Mouse (Mus musculus) kidney, embryonic 14.5 days (tissue): ENCODE results near the gene Spout1. TPM values are rescaled to one million over a fixed set of nuclear protein-coding genes. Genes with fewer than 3 reads are reported as not detected.
"Not testable (repeated sequence)": the region's sequence is repeated elsewhere in the genome, so short reads cannot be mapped to it uniquely, and the experiment has no call there.

Experiments used
- ATAC-seq: fragments of 200-750 bp; cut with Nextera tagmentation; 2 replicates; pipeline ENCODE4 v1.8.0; 2017; ENCODE audit warnings: moderate number of reproducible peaks, mild to moderate bottlenecking, moderate TSS enrichment, moderate library complexity; ENCODE audit not compliant: low FRiP score, low TSS enrichment
- H3K27ac ChIP-seq: fragments of 300-500 bp; sonication (generic); 2 replicates; pipeline ENCODE4 v1.5.1; 2014; ENCODE audit warnings: low read depth, mild to moderate bottlenecking, low read length, moderate library complexity, mixed read lengths
- H3K27me3 ChIP-seq: fragments of 300-500 bp; sonication (generic); 2 replicates; pipeline ENCODE4 v1.6.1; 2014; ENCODE audit warnings: mild to moderate bottlenecking, low read length; ENCODE audit not compliant: control insufficient read depth, insufficient read depth
- H3K36me3 ChIP-seq: fragments of 300-500 bp; sonication (generic); 2 replicates; pipeline ENCODE4 v1.6.1; 2014; ENCODE audit warnings: low read length, mixed read lengths; ENCODE audit not compliant: control insufficient read depth, insufficient read depth
- H3K4me1 ChIP-seq: fragments of 300-500 bp; sonication (generic); 2 replicates; pipeline ENCODE4 v1.6.1; 2014; ENCODE audit warnings: low read length, mixed read lengths; ENCODE audit not compliant: control insufficient read depth, insufficient read depth
- H3K4me2 ChIP-seq: fragments of 300-500 bp; sonication (generic); replicated peaks from 2 replicates; pipeline ENCODE4 v1.6.1; 2014; ENCODE audit warnings: low read depth, mild to moderate bottlenecking, low read length
- H3K4me3 ChIP-seq: fragments of 300-500 bp; sonication (generic); 2 replicates; pipeline ENCODE4 v1.5.1; 2014; ENCODE audit warnings: mild to moderate bottlenecking, low read length
- H3K9ac ChIP-seq: fragments of 300-500 bp; sonication (generic); 2 replicates; pipeline ENCODE4 v1.6.1; 2014; ENCODE audit warnings: low read depth, mild to moderate bottlenecking, low read length, moderate library complexity
- H3K9me3 ChIP-seq: fragments of 300-500 bp; sonication (generic); 2 replicates; pipeline ENCODE4 v1.6.1; 2016; ENCODE audit warnings: low read length; ENCODE audit not compliant: control insufficient read depth
- WGBS: fragments of 180-500 bp; shearing (Covaris S2); extraction: QIAGEN DNeasy Blood & Tissue Kit; methylation state at CpG from one replicate; pipeline ENCODE4 v1.1.7; 2014; 5-methylcytosine and 5-hydroxymethylcytosine counted together
- polyA plus RNA-seq: library from polyadenylated mRNA; unstranded; fragments of >200 nt; fragmentation: Nextera tagmentation; extraction: Ambion mirVana; gene quantifications from 2 replicates; pipeline ENCODE4 v1.2.1, GENCODE M21; 2014

Spout1 gene
- polyA plus RNA-seq, 1 experiment from 2014 or later, result 77.0 TPM

DNA sequence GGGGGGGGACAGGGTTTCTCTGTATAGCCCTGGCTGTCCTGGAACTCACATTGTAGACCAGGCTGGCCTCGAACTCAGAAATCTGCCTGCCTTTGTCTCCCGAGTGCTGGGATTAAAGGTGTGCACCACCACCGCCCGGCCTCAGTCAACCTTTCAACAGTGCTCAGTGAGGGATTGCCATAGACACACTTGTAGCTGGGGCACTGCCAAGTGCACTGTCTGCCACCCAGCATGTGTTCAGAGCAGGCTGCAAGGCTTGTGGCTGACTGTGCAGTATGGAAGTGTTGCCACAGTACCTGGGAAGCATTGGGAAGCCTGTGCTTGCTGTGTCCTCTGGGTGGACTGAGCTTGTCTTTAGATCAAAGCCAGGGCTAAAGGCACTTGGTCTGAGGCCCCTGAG is 38.2 kb downstream of the Spout1 start:
- peaks cover 66% of the 10 kb centered on the region for H3K36me3 ChIP-seq
- not testable (repeated sequence) for H3K27me3 ChIP-seq, H3K27ac ChIP-seq, H3K4me2 ChIP-seq, H3K4me3 ChIP-seq, H3K4me1 ChIP-seq, ATAC-seq, H3K9me3 ChIP-seq, H3K9ac ChIP-seq
- WGBS, result 94% methylated on average over 4 of the region's 4 CpGs

DNA sequence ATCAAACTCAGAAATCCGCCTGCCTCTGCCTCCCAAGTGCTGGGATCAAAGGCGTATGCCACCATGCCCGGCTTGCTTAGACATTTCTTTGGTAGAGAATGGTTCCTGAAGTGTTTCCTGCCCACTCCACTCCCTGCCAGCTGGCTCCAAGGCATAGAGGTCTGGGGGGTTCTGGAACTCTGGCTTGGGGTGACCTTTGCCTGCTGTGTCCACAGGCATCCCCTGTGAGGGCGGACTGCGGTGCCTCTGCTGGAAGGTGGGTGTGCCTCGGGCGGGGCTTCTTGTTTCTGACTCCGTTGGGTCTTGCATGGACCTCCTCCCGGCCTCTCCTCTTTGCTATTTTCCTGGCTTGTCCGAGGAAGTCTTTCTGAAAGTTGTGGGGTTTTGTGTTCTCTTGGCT is 41.8 kb downstream of the Spout1 start:
- Histone ChIP-seq H3K27me3 (no peaks in the 10 kb centered on the region), H3K27ac (no peak overlapping the region), H3K9me3 (no peaks in the 10 kb centered on the region), H3K4me1 (peaks cover 15% of the 10 kb centered on the region; the same call in 1 of the 2 replicates), H3K9ac (no peak overlapping the region), H3K36me3 (peaks cover 32% of the 10 kb centered on the region), H3K4me2 (no peak overlapping the region), H3K4me3 (no peak overlapping the region)
- 92% methylated on average over 10 of the region's 10 CpGs for WGBS
- no peak for ATAC-seq

DNA sequence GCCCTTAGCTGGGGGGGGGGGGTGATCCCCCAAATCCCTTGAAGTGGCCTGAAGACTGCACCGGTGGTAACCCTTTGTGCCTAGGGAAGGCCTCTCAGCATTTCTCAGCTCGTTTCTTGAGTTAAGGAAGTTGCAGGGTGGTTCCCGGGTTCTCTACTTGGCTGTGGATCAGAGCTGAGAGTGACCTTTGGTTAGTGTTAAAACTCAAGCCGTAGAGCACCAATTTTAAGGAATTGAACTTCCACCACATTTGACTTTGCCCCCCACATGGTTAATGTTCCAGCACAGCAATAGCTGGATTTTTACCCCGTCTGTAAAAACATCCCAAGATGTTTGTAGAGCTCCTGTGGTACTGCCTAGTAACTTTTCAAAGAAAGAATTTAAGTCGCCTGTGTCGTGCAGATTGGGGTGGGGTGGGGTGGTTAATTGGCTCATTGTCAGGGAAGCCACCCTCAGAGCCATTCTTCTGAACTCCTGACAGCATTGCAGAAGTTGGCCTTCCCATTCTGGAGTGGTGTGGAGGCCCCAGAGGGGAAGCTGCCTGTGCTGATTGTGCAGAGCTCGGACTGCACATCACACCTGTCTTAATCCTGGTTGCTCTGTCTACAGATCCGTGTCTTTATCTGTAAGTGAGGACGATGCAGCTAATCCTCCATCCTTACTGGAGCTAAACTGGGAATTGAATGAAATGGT is 43.2 kb downstream of the Spout1 start:
- Histone ChIP-seq H3K27me3 (no peaks in the 10 kb centered on the region), H3K4me1 (peaks cover 15% of the 10 kb centered on the region; the same call in 1 of the 2 replicates), H3K4me3 (peak overlapping the region; percentile 87), H3K36me3 (peaks cover 18% of the 10 kb centered on the region), H3K9ac (peak overlapping the region; percentile 76), H3K9me3 (no peaks in the 10 kb centered on the region), H3K4me2 (peak overlapping the region; percentile 90), H3K27ac (no peak overlapping the region)
- ATAC-seq, result no peak
- WGBS, result 68% methylated on average over 10 of the region's 10 CpGs

DNA sequence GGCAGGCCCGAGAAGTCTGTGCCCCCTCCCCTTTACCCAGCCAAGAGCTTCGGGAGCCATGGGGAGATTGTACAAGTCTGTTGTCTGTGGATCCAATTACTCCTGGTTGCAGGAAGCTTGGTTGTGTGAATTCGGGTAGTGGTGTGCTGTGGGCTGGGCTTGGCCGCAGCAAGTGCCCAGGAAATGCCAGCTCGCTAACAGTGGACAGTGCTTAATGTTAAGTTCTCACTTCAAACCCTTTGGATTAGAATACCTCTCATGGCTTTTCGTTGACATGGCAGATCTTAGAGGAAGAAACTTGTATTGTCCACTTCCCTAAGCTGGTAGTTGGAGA is 43.9 kb downstream of the Spout1 start:
- no peaks in the 10 kb centered on the region for H3K27me3 ChIP-seq
- H3K9me3 ChIP-seq, result no peaks in the 10 kb centered on the region
- H3K36me3 ChIP-seq, result peaks cover 16% of the 10 kb centered on the region
- H3K9ac ChIP-seq, result peak overlapping the region; percentile 76
- 0 out of 2 replicates have a peak, but pooled peaks have one; percentile 6 for ATAC-seq
- H3K4me1 ChIP-seq, result peaks cover 15% of the 10 kb centered on the region; the same call in 1 of the 2 replicates
- H3K27ac ChIP-seq, result peak overlapping the region; percentile 82; the same call in 1 of the 2 replicates
- 18% methylated on average over 6 of the region's 6 CpGs for WGBS
- H3K4me2 ChIP-seq, result peak overlapping the region; percentile 90
- peak overlapping the region; percentile 87 for H3K4me3 ChIP-seq

DNA sequence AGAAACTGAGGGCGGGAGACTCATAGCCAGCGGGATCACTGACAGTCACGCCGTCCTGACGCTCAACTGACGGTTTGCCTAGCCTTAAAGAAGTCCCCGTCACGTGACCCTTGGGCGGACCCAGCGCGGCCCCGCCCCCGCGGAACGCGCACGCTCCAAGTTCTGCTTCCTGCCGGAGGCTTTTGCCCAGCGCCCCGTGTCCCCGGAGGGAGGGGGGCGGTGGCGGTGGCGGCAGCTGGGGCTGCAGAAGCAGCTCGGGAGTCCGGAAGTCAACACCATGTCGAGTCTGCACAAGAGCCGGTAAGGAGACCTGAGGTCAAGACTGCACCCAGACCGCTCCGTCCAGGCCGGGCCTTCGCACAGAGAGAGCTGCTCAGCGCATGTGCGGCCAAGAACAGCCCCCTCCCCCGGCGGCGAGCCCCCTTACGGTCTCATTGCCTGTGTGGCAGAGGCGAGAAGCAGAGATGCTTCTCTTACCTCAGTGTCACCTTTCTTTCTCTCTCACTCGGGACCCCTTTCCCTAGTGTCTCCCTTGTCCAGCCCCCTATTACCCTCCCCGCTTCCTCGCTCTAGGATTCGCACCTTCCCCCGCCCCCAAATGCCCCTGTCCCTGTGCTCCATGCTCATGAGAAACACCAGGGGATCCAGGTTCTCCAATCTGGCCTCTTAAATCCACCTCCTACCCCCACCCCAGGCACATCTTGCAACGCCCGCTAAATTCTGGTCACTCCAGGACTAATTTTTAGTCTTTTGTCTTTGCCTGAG is 44.5 kb downstream of the Spout1 start, which contains the start of gene Tbc1d13:
Gene Tbc1d13, plus strand, starts transcription at position 134 of the 765 bp plus-strand sequence.
- Histone ChIP-seq H3K4me1 (peaks cover 15% of the 10 kb centered on the region; the same call in 1 of the 2 replicates), H3K36me3 (peaks cover 16% of the 10 kb centered on the region), H3K27me3 (no peaks in the 10 kb centered on the region), H3K9me3 (no peaks in the 10 kb centered on the region), H3K27ac (peak within 1 kb of the TSS; percentile 82), H3K4me2 (peak within 1 kb of the TSS; percentile 90), H3K4me3 (peak within 1 kb of the TSS; percentile 87), H3K9ac (peak within 1 kb of the TSS; percentile 76)
- WGBS, result under 1% methylated on average over 46 of the region's 46 CpGs
- ATAC-seq, result peak; percentile 94

DNA sequence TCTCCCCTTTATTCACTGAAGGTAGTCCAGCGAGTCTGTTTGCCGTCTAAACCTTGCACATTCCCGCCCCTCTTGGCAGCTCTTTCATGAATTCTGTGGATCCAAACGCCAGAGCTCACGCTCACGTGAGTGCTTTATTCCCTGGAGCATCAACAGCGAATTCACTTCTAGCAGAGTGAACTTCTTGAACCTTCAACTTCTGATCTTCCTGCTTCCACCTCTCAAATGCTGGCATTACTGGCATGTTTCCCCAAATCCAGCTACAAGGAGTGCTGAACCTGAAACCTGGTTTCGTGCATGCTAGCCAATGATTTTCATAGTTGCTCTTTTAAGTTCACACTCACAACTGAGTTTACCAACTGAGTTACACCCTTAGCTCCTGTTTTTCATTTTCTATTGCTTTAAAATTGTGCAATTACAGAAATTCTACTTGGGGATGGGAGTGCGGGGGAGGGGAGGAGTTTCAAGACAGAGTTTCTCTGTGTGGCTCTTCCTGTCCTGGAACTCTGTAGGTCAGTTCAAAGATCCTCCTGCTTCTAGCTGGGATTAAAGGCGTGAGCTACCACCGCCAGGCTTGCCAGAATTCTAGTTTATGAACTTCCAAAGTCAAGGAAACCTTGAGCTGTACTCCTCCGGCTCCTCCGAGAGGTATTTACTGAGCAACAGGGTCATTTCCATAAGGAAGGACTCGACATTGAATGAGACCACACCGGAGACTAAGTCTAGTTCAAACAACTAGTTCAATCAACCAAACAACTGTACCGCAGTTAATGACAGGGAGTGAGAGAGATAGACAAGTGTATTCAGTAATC is 45.3 kb downstream of the Spout1 start:
- WGBS, result 21% methylated on average over 16 of the region's 16 CpGs

DNA sequence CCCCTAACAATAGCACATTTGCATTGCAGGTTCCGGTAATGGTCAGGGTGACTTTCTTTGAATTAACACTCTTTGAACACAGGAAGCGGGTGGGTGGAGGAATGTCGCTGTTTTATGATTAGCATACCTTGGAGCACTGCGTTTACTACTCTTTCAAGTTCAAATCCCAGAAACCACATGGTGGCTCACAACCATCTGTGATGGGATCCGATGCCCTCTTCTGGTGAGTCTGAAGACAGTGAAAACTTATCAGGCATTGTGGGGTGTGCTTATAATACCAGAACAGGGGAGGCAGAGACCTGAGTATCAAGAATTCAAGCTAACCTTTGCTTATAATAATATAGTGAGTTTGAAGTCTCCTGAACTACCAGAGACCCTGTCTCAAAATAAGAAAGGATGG is 47.0 kb downstream of the Spout1 start:
- not testable (repeated sequence) for ATAC-seq, H3K9ac ChIP-seq, H3K4me3 ChIP-seq, H3K27me3 ChIP-seq, H3K36me3 ChIP-seq, H3K9me3 ChIP-seq, H3K27ac ChIP-seq, H3K4me2 ChIP-seq
- H3K4me1 ChIP-seq, result peaks cover 15% of the 10 kb centered on the region; the same call in 1 of the 2 replicates
- 66% methylated on average over 5 of the region's 5 CpGs for WGBS

More for the DNA sequence above, 45.3 kb downstream of the Spout1 start:
- H3K4me2 ChIP-seq, result peak overlapping the region; percentile 90
- H3K4me3 ChIP-seq, result peak overlapping the region; percentile 87
- H3K27ac ChIP-seq, result peak overlapping the region; percentile 82; the same call in 1 of the 2 replicates
- no peaks in the 10 kb centered on the region for H3K27me3 ChIP-seq
- H3K9ac ChIP-seq, result peak overlapping the region; percentile 76
- peak; percentile 18 for ATAC-seq
- no peaks in the 10 kb centered on the region for H3K9me3 ChIP-seq
- peaks cover 16% of the 10 kb centered on the region for H3K36me3 ChIP-seq
- H3K4me1 ChIP-seq, result peaks cover 15% of the 10 kb centered on the region; the same call in 1 of the 2 replicates

DNA sequence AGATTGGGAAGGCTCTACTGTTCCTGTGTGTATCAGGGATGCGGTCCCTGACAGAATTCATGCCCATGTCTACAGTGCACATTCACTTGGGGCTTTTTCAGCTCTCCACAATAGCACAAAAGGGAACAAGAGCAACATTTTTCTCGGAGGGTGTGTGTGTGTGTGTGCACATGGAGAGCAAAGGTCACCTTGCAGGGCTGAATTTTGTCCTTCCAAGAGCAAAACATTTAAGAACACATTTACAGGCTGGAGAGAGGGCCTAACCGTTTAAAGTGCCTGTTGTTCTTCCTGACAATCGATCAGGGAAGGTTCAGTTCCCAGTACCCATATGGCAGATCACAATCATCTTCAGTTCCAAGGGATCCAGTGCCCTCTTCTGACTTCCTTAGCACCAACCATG is 48.1 kb downstream of the Spout1 start:
- Histone ChIP-seq H3K4me2 (no peak overlapping the region), H3K27me3 (no peaks in the 10 kb centered on the region), H3K9ac (no peak overlapping the region), H3K27ac (no peak overlapping the region), H3K9me3 (no peaks in the 10 kb centered on the region), H3K36me3 (no peaks in the 10 kb centered on the region), H3K4me3 (no peak overlapping the region), H3K4me1 (peaks cover 15% of the 10 kb centered on the region; the same call in 1 of the 2 replicates)
- ATAC-seq, result no peak
- WGBS, result 86% methylated on average over 4 of the region's 4 CpGs
